Mouse (Mus musculus) forebrain, embryonic 12.5 days (tissue): Measurements from ENCODE around the gene Sptbn1. TPM values are rescaled to one million over a fixed set of nuclear protein-coding genes. Genes with fewer than 3 reads are reported as not detected.

Experiments used
- ATAC-seq: fragments of 200-750 bp; cut with Nextera tagmentation; 2 replicates; pipeline ENCODE4 v1.8.0; 2017; ENCODE audit warnings: moderate TSS enrichment; ENCODE audit not compliant: low FRiP score
- H3K27ac ChIP-seq: fragments of 300-500 bp; sonication (generic); 2 replicates; pipeline ENCODE4 v1.5.1; 2016; ENCODE audit warnings: mild to moderate bottlenecking
- H3K27me3 ChIP-seq: fragments of 300-500 bp; sonication (generic); 2 replicates; pipeline ENCODE4 v1.6.1; 2016; ENCODE audit warnings: mild to moderate bottlenecking
- H3K36me3 ChIP-seq: fragments of 300-500 bp; sonication (generic); replicated peaks from 2 replicates; pipeline ENCODE4 v1.6.1; 2016; ENCODE audit warnings: mild to moderate bottlenecking
- H3K4me1 ChIP-seq: fragments of 300-500 bp; sonication (generic); 2 replicates; pipeline ENCODE4 v1.6.1; 2016
- H3K4me2 ChIP-seq: fragments of 300-500 bp; sonication (generic); 2 replicates; pipeline ENCODE4 v1.6.1; 2016; ENCODE audit warnings: mild to moderate bottlenecking, moderate library complexity
- H3K4me3 ChIP-seq: fragments of 300-500 bp; sonication (generic); replicated peaks from 2 replicates; pipeline ENCODE4 v1.5.1; 2016; ENCODE audit warnings: mild to moderate bottlenecking
- H3K9ac ChIP-seq: fragments of 300-500 bp; sonication (generic); 2 replicates; pipeline ENCODE4 v1.6.1; 2016; ENCODE audit warnings: mild to moderate bottlenecking
- H3K9me3 ChIP-seq: fragments of 300-500 bp; sonication (generic); 2 replicates; pipeline ENCODE4 v1.6.1; 2016
- WGBS: fragments of 180-500 bp; shearing (Covaris S2); methylation state at CpG from one replicate; pipeline ENCODE4 v1.1.7; 2016; 5-methylcytosine and 5-hydroxymethylcytosine counted together
- polyA plus RNA-seq: library from polyadenylated mRNA; unstranded; fragments of >200 nt; fragmentation: Nextera tagmentation; extraction: Ambion mirVana; gene quantifications from 2 replicates; pipeline ENCODE4 v1.2.1, GENCODE M21; 2016

Sptbn1 gene
- polyA plus RNA-seq, 1 experiment from 2014 or later: 85.9 TPM

DNA sequence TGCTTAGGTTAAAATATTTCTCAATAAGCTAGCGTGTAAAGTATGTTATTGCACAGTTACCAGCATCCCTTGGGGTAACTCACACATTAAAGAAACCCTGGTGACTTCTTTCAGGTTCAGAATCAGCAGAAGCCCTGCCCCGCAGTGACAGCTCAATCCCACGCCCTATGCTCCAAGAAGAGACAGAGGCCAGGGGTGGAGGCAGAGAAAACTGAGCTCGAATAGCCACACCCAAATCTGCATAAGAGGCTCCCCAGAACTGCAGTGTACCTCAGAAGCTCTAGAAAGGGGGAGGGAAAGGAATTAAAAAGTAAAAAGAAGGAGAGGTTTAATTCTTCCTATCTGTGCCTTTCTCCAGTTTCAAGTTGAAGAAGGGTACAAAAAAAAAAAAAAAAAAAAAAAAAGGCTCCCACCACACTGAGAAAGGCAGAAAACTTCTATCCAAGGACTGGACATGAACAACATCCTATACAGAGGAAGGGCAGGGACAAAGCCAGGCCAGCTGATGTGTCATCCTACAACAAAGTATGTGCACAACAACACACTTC is 107.3 kb downstream of the Sptbn1 start:
- WGBS: 79% methylated on average over 4 of the region's 4 CpGs
- Histone ChIP-seq H3K4me1 (peaks cover 14% of the 10 kb centered on the region), H3K4me2 (no peak overlapping the region), H3K36me3 (no peaks in the 10 kb centered on the region; the same call in 1 of the 2 replicates), H3K27me3 (no peaks in the 10 kb centered on the region), H3K9ac (no peak overlapping the region), H3K4me3 (no peak overlapping the region), H3K9me3 (no peaks in the 10 kb centered on the region), H3K27ac (no peak overlapping the region)
- ATAC-seq: no peak

DNA sequence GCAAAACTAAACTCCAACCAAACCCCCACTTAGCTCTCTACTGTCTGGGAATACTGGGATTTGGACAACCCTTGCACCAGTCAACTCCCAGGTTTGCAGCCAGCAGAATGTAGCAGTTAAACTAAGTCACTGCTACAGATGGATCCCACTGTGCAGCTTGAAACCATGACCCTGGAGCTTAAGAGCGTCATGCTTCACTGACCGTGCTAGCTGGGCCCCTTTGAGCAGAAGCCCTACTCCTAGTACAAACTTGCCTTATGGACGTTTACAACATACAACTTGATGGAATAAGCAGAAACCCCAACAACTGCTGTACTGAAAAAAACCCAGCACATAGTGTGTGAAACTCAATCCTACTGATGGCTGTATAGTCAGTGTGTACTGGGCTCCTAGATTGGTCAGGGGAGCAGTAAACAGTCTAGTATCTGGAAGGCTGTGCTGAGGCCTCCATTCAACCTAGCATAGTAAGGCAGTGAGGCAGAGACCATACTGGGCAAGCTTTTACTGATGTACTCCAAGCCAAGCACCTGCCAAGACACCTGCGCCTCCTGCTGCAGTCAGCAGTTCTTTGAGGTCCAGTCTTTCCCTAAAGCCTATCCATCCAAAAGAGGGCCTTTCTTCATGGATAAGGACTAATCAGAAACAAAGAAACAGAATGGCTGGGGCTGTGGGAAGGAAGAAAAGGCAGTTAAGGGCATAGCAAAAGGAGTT is 108.3 kb downstream of the Sptbn1 start:
- Histone ChIP-seq H3K4me1 (peaks cover 14% of the 10 kb centered on the region), H3K9ac (no peak overlapping the region), H3K9me3 (no peaks in the 10 kb centered on the region), H3K4me2 (no peak overlapping the region), H3K27ac (no peak overlapping the region), H3K36me3 (no peaks in the 10 kb centered on the region; the same call in 1 of the 2 replicates), H3K4me3 (no peak overlapping the region), H3K27me3 (no peaks in the 10 kb centered on the region)
- WGBS: 83% methylated on average over 4 of the region's 4 CpGs
- ATAC-seq: no peak

DNA sequence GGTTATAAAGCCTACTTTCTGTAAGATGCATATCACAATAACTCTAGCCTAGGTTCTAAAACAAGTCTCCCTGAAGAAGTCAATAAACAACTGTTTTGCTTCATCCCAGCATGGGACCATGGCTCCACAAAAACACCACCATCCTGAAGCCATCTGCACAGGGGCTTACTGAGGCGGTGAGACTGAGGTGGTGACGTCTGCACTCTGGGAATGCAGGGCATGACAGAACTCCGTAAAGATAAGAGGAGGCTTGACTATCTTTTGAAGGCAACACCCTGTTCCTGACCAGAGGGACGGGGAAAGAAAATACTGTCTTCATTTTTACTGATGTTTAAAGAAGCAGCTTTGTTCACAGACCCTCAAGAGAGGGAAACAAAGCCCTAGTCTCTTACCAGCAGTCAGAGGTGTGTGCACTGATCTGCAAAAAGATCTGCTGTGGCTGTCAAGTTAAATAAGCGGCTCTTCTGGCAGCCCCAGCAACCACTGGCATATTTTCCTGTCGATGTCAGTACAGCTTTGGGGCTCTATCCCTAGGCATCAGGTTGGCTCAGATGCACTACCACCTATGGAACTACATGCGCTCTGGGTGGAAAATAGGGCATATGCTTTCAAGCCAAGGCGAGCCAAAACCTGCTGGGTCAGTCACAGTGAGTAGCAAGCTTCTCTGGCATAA is 109.8 kb downstream of the Sptbn1 start:
- no peaks in the 10 kb centered on the region for H3K9me3 ChIP-seq
- H3K4me3 ChIP-seq: no peak overlapping the region
- no peak for ATAC-seq
- peaks cover 14% of the 10 kb centered on the region for H3K4me1 ChIP-seq
- H3K27me3 ChIP-seq: no peaks in the 10 kb centered on the region
- WGBS: 71% methylated on average over 8 of the region's 8 CpGs
- no peak overlapping the region for H3K9ac ChIP-seq
- no peak overlapping the region for H3K27ac ChIP-seq
- no peak overlapping the region for H3K4me2 ChIP-seq
- peaks cover 4% of the 10 kb centered on the region for H3K36me3 ChIP-seq

DNA sequence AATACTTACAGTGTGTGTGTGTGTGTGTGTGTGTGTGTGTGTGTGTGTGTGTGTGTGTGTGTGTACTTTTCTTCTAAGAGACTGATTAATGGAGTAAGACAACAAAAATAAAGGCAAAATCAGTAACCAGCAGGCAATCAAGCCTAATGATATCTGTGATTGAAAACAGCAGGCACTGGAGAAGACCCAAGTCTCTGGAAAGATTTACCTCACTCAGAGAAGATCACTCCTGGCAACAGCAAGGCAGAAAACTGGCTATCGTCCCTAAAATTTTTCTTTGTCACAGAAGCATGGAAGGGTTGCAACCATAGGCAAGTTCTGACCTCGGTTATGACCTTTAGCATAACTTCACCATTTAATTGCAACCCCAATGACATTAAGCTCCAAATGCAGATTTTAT is 112.1 kb downstream of the Sptbn1 start:
- no peak for ATAC-seq
- Histone ChIP-seq H3K9ac (no peak overlapping the region), H3K27ac (no peak overlapping the region), H3K36me3 (peaks cover 15% of the 10 kb centered on the region), H3K27me3 (no peaks in the 10 kb centered on the region), H3K9me3 (no peaks in the 10 kb centered on the region), H3K4me3 (no peak overlapping the region), H3K4me1 (peaks cover 4% of the 10 kb centered on the region; the same call in 1 of the 2 replicates), H3K4me2 (no peak overlapping the region)
- WGBS: 84% methylated on average over 2 of the region's 2 CpGs

DNA sequence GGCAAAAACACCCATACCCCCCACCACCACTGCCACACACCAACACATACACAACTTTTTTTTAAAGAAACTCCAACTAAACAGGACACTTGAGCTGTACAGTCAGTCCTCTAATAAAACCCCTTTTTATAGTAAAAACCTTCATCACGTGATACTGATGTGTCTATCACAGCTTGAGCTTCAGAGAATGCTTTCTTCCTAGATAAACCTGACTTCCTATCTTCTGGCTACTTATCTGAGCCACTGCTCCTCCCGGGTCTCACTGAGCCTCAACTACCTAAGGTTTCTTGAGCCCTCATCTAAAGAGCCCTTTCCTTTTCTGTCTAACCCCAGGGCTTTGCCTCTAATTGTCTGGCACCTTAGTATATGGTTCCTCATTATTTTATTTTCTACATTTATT is 113.0 kb downstream of the Sptbn1 start:
- ATAC-seq: no peak
- no peak overlapping the region for H3K27ac ChIP-seq
- H3K4me1 ChIP-seq: 0 out of 2 replicates have a peak, but pooled peaks cover 4% of the 10 kb centered on the region
- H3K4me3 ChIP-seq: no peak overlapping the region
- no peak overlapping the region for H3K4me2 ChIP-seq
- 88% methylated on average over 2 of the region's 2 CpGs for WGBS
- H3K9ac ChIP-seq: no peak overlapping the region
- H3K9me3 ChIP-seq: no peaks in the 10 kb centered on the region
- no peaks in the 10 kb centered on the region for H3K27me3 ChIP-seq
- H3K36me3 ChIP-seq: peaks cover 19% of the 10 kb centered on the region

DNA sequence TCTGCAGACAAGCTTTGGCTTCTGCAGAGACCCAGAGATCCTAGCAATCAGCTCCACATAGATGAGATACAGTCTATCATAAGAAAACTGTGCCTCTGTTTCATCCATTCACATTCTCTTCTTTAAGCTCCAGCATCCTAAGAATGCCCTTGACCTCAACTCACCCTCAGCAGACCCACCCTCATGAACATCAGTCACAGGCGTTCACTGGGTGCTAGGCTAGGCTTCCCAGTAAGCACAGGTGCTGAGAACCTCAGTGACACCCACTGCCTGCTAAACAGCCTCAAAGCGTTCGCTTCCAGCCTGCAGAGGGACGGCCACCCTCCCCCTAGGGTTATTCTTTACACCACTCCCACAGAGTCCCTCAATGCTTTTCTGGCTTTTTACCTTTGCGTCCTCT is 119.1 kb downstream of the Sptbn1 start:
- no peak overlapping the region for H3K4me2 ChIP-seq
- peaks cover 47% of the 10 kb centered on the region for H3K36me3 ChIP-seq
- H3K9me3 ChIP-seq: no peaks in the 10 kb centered on the region
- ATAC-seq: no peak
- no peaks in the 10 kb centered on the region for H3K27me3 ChIP-seq
- H3K4me3 ChIP-seq: no peak overlapping the region
- H3K4me1 ChIP-seq: no peaks in the 10 kb centered on the region
- WGBS: 89% methylated on average over 5 of the region's 5 CpGs
- no peak overlapping the region for H3K27ac ChIP-seq
- no peak overlapping the region for H3K9ac ChIP-seq

DNA sequence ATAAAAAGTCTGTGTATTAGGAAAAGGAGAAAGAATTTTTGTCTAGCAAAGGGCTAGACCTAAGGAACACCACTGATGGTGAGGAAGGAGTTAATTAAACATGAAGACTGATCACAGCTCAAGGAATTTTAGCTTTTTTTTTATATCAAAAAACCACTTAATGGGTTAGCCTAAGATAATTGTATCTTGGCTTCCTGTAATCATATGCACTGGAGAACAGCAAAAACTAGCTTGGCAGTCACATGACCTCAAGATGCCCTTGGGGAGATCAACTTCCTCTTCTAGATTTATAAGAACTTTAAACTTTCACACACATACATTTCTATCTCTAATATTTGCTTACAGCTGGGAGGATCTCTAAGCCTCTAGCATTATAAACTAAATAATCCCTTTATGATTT is 119.6 kb downstream of the Sptbn1 start:
- H3K4me2 ChIP-seq: no peak overlapping the region
- H3K4me1 ChIP-seq: no peaks in the 10 kb centered on the region
- H3K27ac ChIP-seq: no peak overlapping the region
- H3K9me3 ChIP-seq: no peaks in the 10 kb centered on the region
- H3K27me3 ChIP-seq: no peaks in the 10 kb centered on the region
- H3K9ac ChIP-seq: no peak overlapping the region
- no peak for ATAC-seq
- peaks cover 48% of the 10 kb centered on the region for H3K36me3 ChIP-seq
- no peak overlapping the region for H3K4me3 ChIP-seq

DNA sequence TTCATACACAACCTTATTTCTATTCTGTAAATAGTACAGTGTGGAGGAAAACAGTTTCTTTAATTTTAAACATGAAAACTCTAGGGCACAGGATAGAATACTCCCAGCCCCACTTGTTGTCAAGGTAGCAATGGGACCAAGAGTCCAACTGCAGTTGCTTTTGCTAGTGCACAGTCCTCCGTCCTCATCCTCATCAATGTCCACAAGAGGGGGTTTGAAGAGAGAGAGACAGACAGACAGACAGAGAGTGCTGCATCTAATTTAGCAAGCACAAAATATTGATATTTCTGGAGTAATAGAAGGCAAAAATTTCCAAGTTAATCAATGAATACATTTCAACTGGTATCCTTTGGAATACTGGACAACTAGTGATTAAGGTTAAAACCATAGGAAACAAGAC is 120.1 kb downstream of the Sptbn1 start:
- no peaks in the 10 kb centered on the region for H3K4me1 ChIP-seq
- H3K27me3 ChIP-seq: no peaks in the 10 kb centered on the region
- H3K27ac ChIP-seq: no peak overlapping the region
- ATAC-seq: no peak
- H3K4me3 ChIP-seq: no peak overlapping the region
- H3K9me3 ChIP-seq: no peaks in the 10 kb centered on the region
- H3K36me3 ChIP-seq: peaks cover 45% of the 10 kb centered on the region
- no peak overlapping the region for H3K4me2 ChIP-seq
- 90% methylated on average over 1 of the region's 1 CpGs for WGBS
- H3K9ac ChIP-seq: no peak overlapping the region

DNA sequence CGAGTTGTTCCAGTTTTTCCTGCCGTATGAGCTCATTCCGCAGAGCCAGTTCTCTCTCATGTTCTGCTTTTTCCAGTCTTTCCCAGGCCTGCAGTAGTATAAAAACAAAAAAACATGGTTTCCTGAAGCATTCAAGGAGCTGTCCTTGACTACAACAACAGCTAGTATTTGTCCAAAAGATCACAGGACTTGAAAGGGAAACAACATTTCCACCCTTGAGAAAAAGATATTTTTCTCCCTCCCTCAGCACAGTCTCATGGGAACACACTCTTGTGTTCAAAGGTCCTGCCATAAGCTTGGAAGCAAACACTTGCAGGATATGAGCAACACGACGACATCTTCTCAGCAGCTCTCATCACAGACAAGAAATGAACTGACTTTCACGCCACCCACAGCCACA is 124.9 kb downstream of the Sptbn1 start:
- WGBS: 92% methylated on average over 6 of the region's 6 CpGs
- H3K27me3 ChIP-seq: no peaks in the 10 kb centered on the region
- no peak overlapping the region for H3K4me3 ChIP-seq
- H3K4me2 ChIP-seq: no peak overlapping the region
- ATAC-seq: no peak
- no peaks in the 10 kb centered on the region for H3K4me1 ChIP-seq
- no peaks in the 10 kb centered on the region for H3K9me3 ChIP-seq
- H3K9ac ChIP-seq: no peak overlapping the region
- H3K36me3 ChIP-seq: peaks cover 76% of the 10 kb centered on the region
- H3K27ac ChIP-seq: no peak overlapping the region

DNA sequence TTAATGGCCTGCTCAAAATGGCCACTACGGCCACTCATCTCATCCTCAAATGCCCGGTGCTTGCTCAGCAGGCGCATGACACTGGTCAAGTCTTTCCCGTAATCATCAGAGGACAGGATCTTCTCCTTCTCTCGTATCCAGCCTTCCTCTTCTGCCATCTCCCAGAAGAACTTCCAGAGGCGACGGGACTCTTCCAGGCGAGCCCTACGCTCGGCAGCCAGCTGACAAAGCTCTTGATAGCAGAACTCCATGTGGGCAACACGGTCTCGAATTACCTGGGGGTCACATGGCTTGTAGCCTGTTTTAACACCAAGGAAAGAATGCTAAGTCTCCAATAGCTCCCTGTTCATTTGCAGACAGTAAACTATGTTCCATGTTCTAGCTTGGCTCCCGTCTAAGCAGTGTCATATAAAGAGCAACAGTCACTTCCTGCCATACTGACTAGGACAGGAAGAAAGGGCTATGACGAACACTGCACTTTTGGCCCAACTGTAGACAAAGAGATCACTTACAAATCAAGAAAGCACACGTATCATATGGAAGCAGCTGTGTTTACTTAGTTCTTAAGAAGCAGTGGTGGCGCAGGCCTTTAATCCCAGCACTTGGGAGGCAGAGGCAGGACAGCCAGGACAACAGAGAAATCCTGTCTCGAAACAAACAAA is 128.7 kb downstream of the Sptbn1 start:
- ATAC-seq: no peak
- H3K9ac ChIP-seq: no peak overlapping the region
- H3K9me3 ChIP-seq: no peaks in the 10 kb centered on the region
- no peak overlapping the region for H3K4me2 ChIP-seq
- H3K4me3 ChIP-seq: no peak overlapping the region
- H3K27me3 ChIP-seq: no peaks in the 10 kb centered on the region
- H3K4me1 ChIP-seq: no peaks in the 10 kb centered on the region
- 92% methylated on average over 17 of the region's 17 CpGs for WGBS
- H3K27ac ChIP-seq: no peak overlapping the region
- peaks cover 87% of the 10 kb centered on the region for H3K36me3 ChIP-seq

DNA sequence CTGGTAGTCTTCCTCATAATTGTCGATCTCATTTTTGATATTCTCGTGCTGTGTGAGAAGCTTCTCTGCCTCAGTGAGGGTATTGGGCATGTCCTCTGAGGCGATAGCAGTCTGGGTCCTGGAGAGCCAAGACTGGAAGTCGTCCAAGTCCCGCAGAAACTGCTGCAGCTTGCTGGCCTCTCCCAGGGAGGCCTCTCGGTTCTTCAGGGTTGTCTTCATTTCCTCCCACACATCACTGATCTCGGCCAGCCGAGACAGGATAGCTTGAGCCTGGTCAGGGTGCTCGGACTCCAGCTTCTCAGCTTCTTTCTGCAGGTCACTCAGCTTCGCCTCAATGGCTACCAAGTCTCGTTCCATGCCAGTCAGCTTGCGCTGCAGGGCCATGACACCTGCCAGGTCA is 130.9 kb downstream of the Sptbn1 start:
- no peak overlapping the region for H3K27ac ChIP-seq
- no peak overlapping the region for H3K4me3 ChIP-seq
- 90% methylated on average over 12 of the region's 12 CpGs for WGBS
- no peaks in the 10 kb centered on the region for H3K4me1 ChIP-seq
- ATAC-seq: no peak
- H3K9me3 ChIP-seq: no peaks in the 10 kb centered on the region
- no peaks in the 10 kb centered on the region for H3K27me3 ChIP-seq
- no peak overlapping the region for H3K4me2 ChIP-seq
- peaks cover 80% of the 10 kb centered on the region for H3K36me3 ChIP-seq
- no peak overlapping the region for H3K9ac ChIP-seq

DNA sequence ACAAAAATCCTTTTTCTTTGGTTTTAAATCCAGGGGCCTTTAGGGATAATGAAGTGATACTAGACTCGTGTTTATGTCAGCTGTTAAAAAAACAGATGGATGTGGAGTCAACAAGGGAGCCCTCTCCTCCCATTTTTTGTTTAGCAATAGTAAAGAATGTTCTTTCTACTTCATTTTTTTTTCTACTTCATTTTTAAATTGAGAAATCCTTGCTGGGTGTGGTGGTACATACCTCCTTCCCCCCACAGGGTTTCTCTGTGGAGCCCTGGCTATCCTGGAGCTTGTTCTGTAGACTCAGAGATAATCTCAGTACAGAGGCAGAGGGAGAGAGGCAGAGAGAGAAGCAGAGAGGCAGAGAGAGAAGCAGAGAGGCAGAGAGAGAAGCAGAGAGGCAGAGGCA is 133.9 kb downstream of the Sptbn1 start:
- ATAC-seq: no peak
- Histone ChIP-seq H3K4me2 (no peak overlapping the region), H3K9ac (no peak overlapping the region), H3K4me3 (no peak overlapping the region), H3K27ac (no peak overlapping the region), H3K27me3 (no peaks in the 10 kb centered on the region), H3K4me1 (no peaks in the 10 kb centered on the region), H3K9me3 (no peaks in the 10 kb centered on the region), H3K36me3 (peaks cover 68% of the 10 kb centered on the region)
- WGBS: 88% methylated on average over 1 of the region's 1 CpGs
